Mouse (Mus musculus): ENCODE data around the gene Mef2d. TPM values are rescaled to one million over a fixed set of nuclear protein-coding genes. Genes with fewer than 3 reads are reported as not detected.

Mef2d gene
- polyA plus RNA-seq (2012; rRNA removed; ENCODE audit: low replicate concordance) = 58.2 and 67.0 TPM in 2 replicates

DNA sequence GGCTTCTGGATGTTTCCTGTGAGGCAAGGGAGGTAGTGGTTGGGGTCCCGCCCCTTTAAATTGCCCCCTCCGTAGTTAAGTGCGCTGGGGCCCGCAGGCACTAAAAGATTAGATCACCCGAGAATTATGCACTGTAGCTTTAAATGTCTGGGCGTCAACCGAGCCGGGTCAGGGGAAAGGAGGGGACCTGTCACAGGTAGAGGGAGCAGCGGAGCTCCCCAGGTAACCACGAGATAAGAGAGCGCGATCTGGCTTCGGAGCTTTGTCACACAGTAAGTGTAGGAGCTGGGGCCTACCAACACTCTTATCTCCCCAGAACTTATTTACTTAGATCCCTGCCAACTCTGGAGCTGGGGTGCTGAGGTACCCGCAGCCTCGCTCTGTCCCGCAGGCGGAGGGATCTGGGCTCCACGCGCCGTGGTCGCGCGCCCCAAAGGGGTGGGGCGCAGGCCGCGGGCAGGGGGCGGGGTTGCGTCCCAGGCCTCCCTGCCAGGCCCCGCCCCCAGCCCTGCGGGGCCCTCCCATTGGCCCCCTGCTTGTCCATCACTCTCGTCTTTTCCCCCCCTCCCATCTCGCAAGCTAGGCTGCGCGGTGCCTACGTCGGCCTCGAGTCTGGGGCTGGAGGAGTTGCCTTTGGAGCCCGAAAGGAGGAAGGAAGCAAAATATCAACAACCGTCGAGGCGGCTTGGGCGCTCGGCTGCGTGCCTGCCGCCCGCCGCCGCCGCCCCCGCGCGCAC, at the start of gene Mef2d:
Gene Mef2d (plus strand): TSS at position 586 of the 737 bp plus-strand sequence.

Other genes with a start within 250 kb of the Mef2d start
- 30.8 and 34.4 TPM in 2 replicates for gene Hdgf, start 236.1 kb upstream of the Mef2d start, polyA plus RNA-seq (2012; rRNA removed; ENCODE audit: low replicate concordance)
- gene Mrpl24, start 222.9 kb upstream of the Mef2d start, polyA plus RNA-seq (2012; rRNA removed; ENCODE audit: low replicate concordance) = 15.5 and 17.3 TPM in 2 replicates
- gene Isg20l2, start 212.1 kb upstream of the Mef2d start, polyA plus RNA-seq (2012; rRNA removed; ENCODE audit: low replicate concordance) = 5.5 and 7.1 TPM in 2 replicates
- gene Rrnad1, start 211.7 kb upstream of the Mef2d start, polyA plus RNA-seq (2012; rRNA removed; ENCODE audit: low replicate concordance) = 21.3 and 22.0 TPM in 2 replicates
- gene Crabp2, start 193.7 kb upstream of the Mef2d start, polyA plus RNA-seq (2012; rRNA removed; ENCODE audit: low replicate concordance) = not detected in 2 replicates
- 1.4 and 1.7 TPM in 2 replicates for gene Nes, start 171.3 kb upstream of the Mef2d start, polyA plus RNA-seq (2012; rRNA removed; ENCODE audit: low replicate concordance)
- gene Bcan, start 142.1 kb upstream of the Mef2d start, polyA plus RNA-seq (2012; rRNA removed; ENCODE audit: low replicate concordance) = 0.07 and 1.2 TPM in 2 replicates
- gene Hapln2, start 114.8 kb upstream of the Mef2d start, polyA plus RNA-seq (2012; rRNA removed; ENCODE audit: low replicate concordance) = not detected in 2 replicates
- gene Gpatch4, start 99.3 kb upstream of the Mef2d start, polyA plus RNA-seq (2012; rRNA removed; ENCODE audit: low replicate concordance) = 1.3 and 2.0 TPM in 2 replicates
- 38.0 and 41.8 TPM in 2 replicates for gene Naxe, start 83.9 kb upstream of the Mef2d start, polyA plus RNA-seq (2012; rRNA removed; ENCODE audit: low replicate concordance)
- not detected in 2 replicates for gene Ttc24, start 64.1 kb upstream of the Mef2d start, polyA plus RNA-seq (2012; rRNA removed; ENCODE audit: low replicate concordance)
- 9.2 and 13.0 TPM in 2 replicates for gene Iqgap3, start 60.4 kb upstream of the Mef2d start, polyA plus RNA-seq (2012; rRNA removed; ENCODE audit: low replicate concordance)
- 12.4 and 47.3 TPM in 2 replicates for gene Rhbg, start 112.3 kb downstream of the Mef2d start, polyA plus RNA-seq (2012; rRNA removed; ENCODE audit: low replicate concordance)
- not detected in 2 replicates for gene Gm38392, start 144.8 kb downstream of the Mef2d start, polyA plus RNA-seq (2012; rRNA removed; ENCODE audit: low replicate concordance)
- 0.83 and 1.6 TPM in 2 replicates for gene Tsacc, start 154.6 kb downstream of the Mef2d start, polyA plus RNA-seq (2012; rRNA removed; ENCODE audit: low replicate concordance)
- gene Cct3, start 154.7 kb downstream of the Mef2d start, polyA plus RNA-seq (2012; rRNA removed; ENCODE audit: low replicate concordance) = 51.1 and 53.1 TPM in 2 replicates
- gene Glmp, start 182.7 kb downstream of the Mef2d start, polyA plus RNA-seq (2012; rRNA removed; ENCODE audit: low replicate concordance) = 130 and 216 TPM in 2 replicates
- 42.5 and 51.7 TPM in 2 replicates for gene Tmem79, start 193.8 kb downstream of the Mef2d start, polyA plus RNA-seq (2012; rRNA removed; ENCODE audit: low replicate concordance)
- 49.4 and 79.7 TPM in 2 replicates for gene Smg5, start 193.9 kb downstream of the Mef2d start, polyA plus RNA-seq (2012; rRNA removed; ENCODE audit: low replicate concordance)
- 3.5 and 4.6 TPM in 2 replicates for gene Paqr6, start 222.2 kb downstream of the Mef2d start, polyA plus RNA-seq (2012; rRNA removed; ENCODE audit: low replicate concordance)
- 3.7 and 5.3 TPM in 2 replicates for gene Bglap3, start 230.4 kb downstream of the Mef2d start, polyA plus RNA-seq (2012; rRNA removed; ENCODE audit: low replicate concordance)
- gene Bglap2, start 236.3 kb downstream of the Mef2d start, polyA plus RNA-seq (2012; rRNA removed; ENCODE audit: low replicate concordance) = 0.92 TPM in 1 of 2 replicates, not detected in the other
- gene Bglap, start 242.1 kb downstream of the Mef2d start, polyA plus RNA-seq (2012; rRNA removed; ENCODE audit: low replicate concordance) = 2.2 and 3.3 TPM in 2 replicates